Mouse (Mus musculus) thymus, adult 2 months (tissue): ENCODE results near the gene Rsl1d1. TPM values are rescaled to one million over a fixed set of nuclear protein-coding genes. Genes with fewer than 3 reads are reported as not detected.

Source experiments
- DNase-seq: peaks from one replicate; pipeline ENCODE4 v3.0.0; 2021
- H3K27ac ChIP-seq: fragments of 200-500 bp; 2 replicates; pipeline ENCODE4 v1.5.1; 2012; ENCODE audit warnings: low read length, control low read depth; ENCODE audit not compliant: control insufficient read depth, insufficient read depth
- H3K27me3 ChIP-seq: fragments of 200-500 bp; 2 replicates; pipeline ENCODE4 v1.6.1; 2012; ENCODE audit warnings: mild to moderate bottlenecking, low read length, moderate library complexity, mixed read lengths; ENCODE audit not compliant: control insufficient read depth, insufficient read depth
- H3K36me3 ChIP-seq: fragments of 200-500 bp; 2 replicates; pipeline ENCODE4 v1.6.1; 2012; ENCODE audit warnings: mild to moderate bottlenecking, low read length, moderate library complexity; ENCODE audit not compliant: control insufficient read depth, insufficient read depth
- H3K4me1 ChIP-seq: fragments of 200-500 bp; replicated peaks from 2 replicates; pipeline ENCODE4 v1.6.1; 2012; ENCODE audit warnings: low read length; ENCODE audit not compliant: control insufficient read depth, insufficient read depth
- H3K4me3 ChIP-seq: fragments of 200-500 bp; 2 replicates; pipeline ENCODE4 v1.5.1; 2012; ENCODE audit warnings: mild to moderate bottlenecking, low read length, control low read depth, moderate library complexity; ENCODE audit not compliant: control insufficient read depth, insufficient read depth
- CTCF ChIP-seq: fragments of 200-500 bp; IDR thresholded peaks from 2 replicates; pipeline ENCODE4 v1.5.1; 2012; ENCODE audit warnings: mild to moderate bottlenecking, control low read depth, low read length, moderate library complexity, borderline replicate concordance; ENCODE audit not compliant: control insufficient read depth, poor library complexity, insufficient read depth; ENCODE audit errors: extremely low read depth
- POLR2A ChIP-seq: fragments of 200-500 bp; IDR thresholded peaks from 2 replicates; pipeline ENCODE4 v1.6.1; 2012; ENCODE audit warnings: mild to moderate bottlenecking, low read length, control low read depth, moderate library complexity; ENCODE audit not compliant: control insufficient read depth, poor library complexity, insufficient read depth; ENCODE audit errors: extremely low read depth
- WGBS: fragments of 180-500 bp; shearing (Covaris S2); methylation state at CpG from one replicate; pipeline ENCODE4 v1.1.7; 2018; 5-methylcytosine and 5-hydroxymethylcytosine counted together
- polyA plus RNA-seq: library from polyadenylated mRNA; depleted of rRNA; stranded (reverse); fragments of >200 nt; gene quantifications from 2 replicates; pipeline ENCODE4 v1.2.3, GENCODE M21; 2012

Rsl1d1 gene
- polyA plus RNA-seq, 1 experiment, result 12.0 TPM

DNA sequence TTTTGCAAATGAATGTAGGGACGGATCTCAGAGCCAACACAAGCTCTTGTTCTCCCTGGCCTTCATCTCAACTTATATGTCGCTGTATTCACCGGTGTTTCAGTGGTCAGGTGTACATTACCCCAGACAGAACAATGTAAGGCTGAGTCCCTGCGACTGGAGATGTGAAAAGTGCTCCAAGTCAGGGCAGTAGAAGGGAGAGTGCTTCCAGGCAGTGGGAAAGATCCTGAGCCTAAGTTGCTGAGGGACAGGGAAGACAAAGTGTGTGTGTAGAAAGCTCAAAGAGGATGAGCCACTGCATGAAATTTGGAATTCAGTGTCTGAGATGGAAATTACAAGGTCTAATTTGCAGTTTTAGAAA, 26.3 kb downstream of the Rsl1d1 start:
- TF ChIP-seq CTCF, result no peak
- no peak for TF ChIP-seq POLR2A
- 8% methylated on average over 4 of the region's 4 CpGs for WGBS
- Histone ChIP-seq H3K4me1 (peaks cover 9% of the 10 kb centered on the region), H3K27ac (no peak overlapping the region; the same call in 1 of the 2 replicates), H3K27me3 (no peaks in the 10 kb centered on the region), H3K36me3 (no peaks in the 10 kb centered on the region), H3K4me3 (peak overlapping the region; percentile 70)
- DNase-seq, result no peak

DNA sequence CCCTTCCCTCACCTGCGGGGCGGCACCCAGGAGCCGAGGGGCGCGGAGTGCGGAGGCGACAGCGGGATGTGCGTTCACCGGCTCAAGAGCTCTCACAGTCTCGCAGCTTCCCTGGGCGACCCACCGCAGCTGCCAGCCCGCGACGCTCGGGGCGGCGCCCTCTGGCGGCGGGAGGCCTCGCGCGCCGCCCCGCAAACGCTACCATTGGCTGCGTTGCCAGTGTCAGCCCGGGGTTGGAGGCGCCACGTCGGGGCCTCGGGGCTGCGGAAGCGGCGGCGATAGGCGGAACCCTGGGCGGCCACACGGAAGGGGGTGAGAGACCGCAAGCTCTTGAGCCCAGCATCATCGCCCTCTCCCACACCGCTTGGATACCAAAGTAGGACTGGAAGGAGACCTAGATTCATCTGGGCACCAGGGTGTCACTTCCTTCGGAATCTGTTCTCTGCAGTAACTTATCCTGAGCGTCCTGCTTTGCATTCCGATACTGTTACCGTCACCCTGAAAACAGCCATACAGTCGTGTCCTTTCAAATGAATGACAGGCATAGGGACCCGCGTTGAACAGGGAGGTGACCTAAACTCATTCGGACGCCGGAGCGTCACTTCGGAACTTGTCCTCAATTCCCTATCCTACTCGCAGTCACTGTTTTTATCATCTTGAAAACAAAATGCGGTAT, 26.8 kb downstream of the Rsl1d1 start, which contains the start of gene Zc3h7a:
Gene Zc3h7a (minus strand): TSS at position 186 of the 676 bp plus-strand sequence.
- no peaks in the 10 kb centered on the region for H3K27me3 ChIP-seq
- WGBS, result under 1% methylated on average over 57 of the region's 57 CpGs
- TF ChIP-seq CTCF (peak; percentile 99), POLR2A (peak; percentile 73)
- peak; percentile 90 for DNase-seq
- peak within 1 kb of the TSS; percentile 36 for H3K27ac ChIP-seq
- H3K4me3 ChIP-seq, result peak within 1 kb of the TSS; percentile 70
- peaks cover 10% of the 10 kb centered on the region for H3K4me1 ChIP-seq
- no peaks in the 10 kb centered on the region for H3K36me3 ChIP-seq

DNA sequence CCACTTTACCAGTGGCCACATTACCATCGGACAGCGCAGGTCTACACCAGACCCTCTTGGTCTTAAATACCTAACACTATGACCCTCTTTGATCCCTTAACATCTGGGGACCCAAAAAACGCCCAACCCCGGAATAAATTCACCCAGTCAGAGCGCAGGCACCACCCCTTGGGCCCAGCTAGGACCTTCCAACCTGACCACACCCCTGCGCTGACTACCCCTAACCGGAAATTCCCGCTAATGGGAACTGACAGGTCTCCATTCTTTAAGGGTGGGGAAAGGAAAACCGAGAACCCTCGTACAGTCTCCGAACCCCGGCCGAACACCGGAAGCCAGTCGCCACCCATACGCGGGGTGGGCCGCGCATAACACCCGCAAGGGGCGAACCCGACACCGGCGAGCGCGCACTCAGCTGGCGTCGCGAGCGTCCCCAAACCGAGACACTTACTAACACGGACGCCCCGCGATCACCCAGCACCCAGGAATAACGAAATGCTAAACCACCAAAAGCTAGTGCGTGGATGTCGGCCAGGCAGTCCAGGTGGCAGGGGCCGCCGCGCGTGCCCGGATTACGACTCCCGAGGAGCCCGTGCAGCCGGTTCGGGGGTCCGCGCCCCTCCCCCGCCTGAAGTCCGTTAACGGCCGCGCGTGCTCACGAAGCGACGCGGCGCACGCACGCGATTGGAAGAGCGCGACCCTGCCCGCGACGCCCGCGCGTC, 27.5 kb downstream of the Rsl1d1 start:
- peak; percentile 60 for DNase-seq
- Histone ChIP-seq H3K4me3 (peak overlapping the region; percentile 70), H3K27ac (peak overlapping the region; percentile 36), H3K36me3 (no peaks in the 10 kb centered on the region), H3K4me1 (peaks cover 12% of the 10 kb centered on the region), H3K27me3 (no peaks in the 10 kb centered on the region)
- TF ChIP-seq CTCF (no peak), POLR2A (no peak)
- under 1% methylated on average over 72 of the region's 72 CpGs for WGBS

DNA sequence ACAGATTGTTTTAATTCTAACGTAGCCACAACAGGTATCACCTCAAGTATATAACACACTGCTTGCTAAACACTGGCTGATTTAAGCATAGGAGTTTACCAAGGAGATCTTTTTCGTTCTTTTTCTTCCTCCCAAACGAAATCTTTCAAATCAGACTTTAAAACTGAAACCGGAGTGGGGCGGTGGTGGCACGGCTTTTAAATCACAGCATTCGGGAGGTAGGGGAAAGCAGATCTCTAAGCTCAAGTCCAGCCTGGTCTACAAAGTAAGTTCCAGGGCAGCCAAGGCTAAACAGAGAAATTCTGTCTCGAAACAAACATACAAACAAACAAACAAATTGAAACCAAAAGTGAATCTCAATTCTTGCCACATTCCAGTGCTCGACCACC, 28.0 kb downstream of the Rsl1d1 start:
- Histone ChIP-seq H3K4me1 (peaks cover 12% of the 10 kb centered on the region), H3K27ac (peak overlapping the region; percentile 36), H3K4me3 (peak overlapping the region; percentile 70), H3K27me3 (no peaks in the 10 kb centered on the region), H3K36me3 (no peaks in the 10 kb centered on the region)
- DNase-seq, result peak; percentile 8
- no peak for TF ChIP-seq CTCF
- no peak for TF ChIP-seq POLR2A
- WGBS, result under 1% methylated on average over 9 of the region's 9 CpGs

- no peak overlapping the region for H3K27ac ChIP-seq
- TF ChIP-seq POLR2A (no peak), CTCF (no peak)
- H3K36me3 ChIP-seq, result no peaks in the 10 kb centered on the region
- DNase-seq, result peak; percentile 61
- WGBS, result 4% methylated on average over 10 of the region's 10 CpGs
- peaks cover 12% of the 10 kb centered on the region for H3K4me1 ChIP-seq
- no peaks in the 10 kb centered on the region for H3K27me3 ChIP-seq
- H3K4me3 ChIP-seq, result peak overlapping the region; percentile 18
These were observed 28.5 kb downstream of the Rsl1d1 start for GRCm38 (mm10) chr16:11174671-11175081.

GRCm38 (mm10) chr16:11171679-11172078, 31.5 kb downstream of the Rsl1d1 start:
- Histone ChIP-seq H3K4me3 (no peak overlapping the region), H3K27me3 (no peaks in the 10 kb centered on the region), H3K36me3 (no peaks in the 10 kb centered on the region), H3K27ac (no peak overlapping the region), H3K4me1 (peaks cover 6% of the 10 kb centered on the region)
- WGBS, result 92% methylated on average over 6 of the region's 6 CpGs
- TF ChIP-seq CTCF (no peak), POLR2A (no peak)
- DNase-seq, result no peak

DNA sequence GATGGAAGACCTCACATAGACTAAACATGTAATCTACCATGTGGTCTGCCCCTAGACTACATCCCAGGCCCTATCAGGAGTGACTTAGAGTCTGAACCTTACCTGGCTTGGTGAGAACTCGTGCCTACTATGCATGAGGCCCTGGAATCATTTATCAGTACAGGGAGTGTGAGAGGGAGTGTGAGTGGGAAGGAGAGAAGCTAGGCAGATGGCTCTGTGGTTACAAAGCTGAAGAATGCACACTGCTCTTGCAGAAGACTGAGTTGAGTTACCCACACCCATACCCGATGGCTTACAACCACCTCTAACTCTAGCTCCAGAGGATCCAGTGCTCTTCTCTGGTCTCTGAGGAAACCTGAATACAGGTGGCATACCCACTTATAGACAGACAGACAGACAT, 36.7 kb downstream of the Rsl1d1 start:
- Histone ChIP-seq H3K4me1 (0 out of 2 replicates have a peak, but pooled peaks cover 3% of the 10 kb centered on the region), H3K4me3 (no peak overlapping the region), H3K27me3 (no peaks in the 10 kb centered on the region), H3K36me3 (peaks cover 12% of the 10 kb centered on the region), H3K27ac (no peak overlapping the region)
- TF ChIP-seq POLR2A, result no peak
- TF ChIP-seq CTCF, result no peak
- DNase-seq, result no peak
- 62% methylated on average over 2 of the region's 2 CpGs for WGBS
